Mouse (Mus musculus) gastrocnemius, adult 8-10 months (tissue): Measurements from ENCODE around the gene Evc2. TPM values are rescaled to one million over a fixed set of nuclear protein-coding genes. Genes with fewer than 3 reads are reported as not detected.
A peak's percentile ranks its signal among the peaks of the same experiment; 100 is the strongest.

Source experiments
- DNase-seq, 2 experiments: peaks; one replicate each; pipeline ENCODE4 v3.0.0; 2022; ENCODE audit warnings: low spot score in 2 of 2
- total RNA-seq, 4 experiments: library from RNA; stranded (reverse); gene quantifications; 2 replicates each; pipeline ENCODE4 v1.2.4; 2022

The Evc2 gene
- total RNA-seq: 1 to 10 TPM; 7.3 to 8.5 (median 7.8) TPM

DNA sequence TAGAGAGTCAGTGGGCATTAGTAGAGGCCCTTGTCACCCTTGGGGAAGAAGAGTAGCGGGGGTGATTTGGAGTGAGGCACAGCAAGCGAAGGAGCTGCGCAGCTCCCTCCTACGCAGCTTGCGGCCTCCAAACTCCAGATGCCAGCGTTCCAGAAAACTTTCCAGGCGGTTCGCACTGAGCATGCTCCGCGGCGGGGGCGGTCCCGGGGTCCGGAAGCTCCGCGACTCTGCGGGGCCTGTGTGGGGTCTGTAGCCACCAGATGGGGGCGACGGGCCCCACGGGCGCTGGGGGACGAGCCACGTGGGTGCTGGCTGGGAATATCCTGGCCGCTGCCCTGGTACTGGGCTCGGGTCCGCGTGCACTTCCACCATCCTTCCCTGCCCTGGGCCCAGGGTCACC lies at the start of gene Evc2:
Gene Evc2, plus strand, starts transcription at position 212 of the 400 bp plus-strand sequence.
- DNase-seq: peak; percentile 16 to 51

DNA sequence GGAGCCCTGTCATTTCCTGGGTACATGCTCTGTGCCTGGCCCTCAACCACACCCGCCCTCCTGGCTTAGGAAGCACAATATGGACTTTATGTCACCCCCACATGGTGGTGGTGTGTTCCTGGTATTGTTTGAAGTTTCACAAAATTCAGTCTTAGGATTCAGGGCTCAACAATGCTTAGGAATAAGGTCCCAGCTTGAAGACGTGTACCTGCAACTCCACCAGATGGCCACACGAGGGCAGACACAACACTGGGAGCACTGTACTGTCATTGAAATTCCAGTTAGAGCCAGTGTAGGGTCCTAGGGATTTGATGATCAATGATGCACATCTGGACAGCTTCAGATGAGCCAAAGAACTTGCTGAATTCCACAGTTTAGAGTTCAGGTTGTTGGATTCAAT lies 49.1 kb upstream of the Evc2 start:
- no peak for DNase-seq

DNA sequence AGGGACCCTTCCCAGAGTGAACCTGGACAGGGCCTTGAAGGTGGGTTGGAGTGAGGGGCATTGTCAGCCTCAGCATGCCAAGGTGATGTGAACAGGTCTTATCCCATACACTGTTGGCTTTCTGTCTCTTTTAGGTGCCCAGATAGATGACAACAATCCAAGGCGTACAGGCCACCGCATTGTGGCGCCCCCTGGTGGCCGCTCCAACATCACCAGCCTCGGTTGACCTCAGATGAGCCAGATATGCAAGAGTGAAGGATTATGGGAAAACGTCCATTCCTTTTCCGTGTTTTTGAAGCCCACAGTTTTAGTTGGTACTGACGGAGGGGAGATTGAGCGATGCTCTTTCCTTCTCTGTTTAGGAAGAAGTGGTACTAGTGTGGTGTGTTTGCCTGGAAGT lies 47.3 kb upstream of the Evc2 start:
- no peak for DNase-seq

DNA sequence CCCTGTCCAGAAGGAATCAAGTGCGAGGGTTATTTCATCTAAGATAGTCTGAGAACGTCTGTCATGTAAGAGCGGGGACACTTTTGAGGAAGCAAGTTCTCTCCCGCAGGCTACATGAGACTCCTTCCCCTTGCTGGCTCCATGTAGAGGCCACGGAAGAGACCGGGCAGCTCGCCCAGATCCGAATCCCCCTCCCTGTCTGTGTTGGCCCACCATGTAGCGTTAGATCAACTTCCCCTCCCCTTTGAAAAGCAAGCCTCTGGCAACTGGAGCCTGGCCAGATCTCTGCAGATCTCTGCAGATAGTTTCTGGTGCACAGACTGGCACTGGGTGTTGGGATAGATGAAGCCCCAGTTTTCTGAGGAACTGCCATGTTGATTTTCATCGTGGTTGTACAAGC lies 41.6 kb upstream of the Evc2 start:
- no peak for DNase-seq

DNA sequence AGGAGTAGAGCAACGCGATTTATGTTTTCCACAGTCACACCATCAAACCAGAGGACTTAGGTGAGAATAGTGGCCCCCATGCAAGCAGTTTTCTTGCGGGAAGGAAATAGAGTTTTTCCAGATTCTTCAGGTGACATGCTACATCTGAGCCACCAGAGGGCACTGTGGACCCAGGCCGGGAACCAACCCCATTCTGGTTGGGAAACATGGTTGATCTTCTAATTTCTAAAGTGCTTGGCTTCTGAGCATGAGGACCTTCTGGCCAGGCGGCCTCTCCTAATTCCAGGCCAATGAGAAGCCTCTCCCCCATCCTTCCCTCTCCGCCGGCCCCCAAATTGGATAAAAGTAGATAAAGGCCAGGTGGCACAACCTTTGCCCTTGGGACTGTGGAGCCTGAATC lies 39.9 kb upstream of the Evc2 start:
- no peak for DNase-seq

DNA sequence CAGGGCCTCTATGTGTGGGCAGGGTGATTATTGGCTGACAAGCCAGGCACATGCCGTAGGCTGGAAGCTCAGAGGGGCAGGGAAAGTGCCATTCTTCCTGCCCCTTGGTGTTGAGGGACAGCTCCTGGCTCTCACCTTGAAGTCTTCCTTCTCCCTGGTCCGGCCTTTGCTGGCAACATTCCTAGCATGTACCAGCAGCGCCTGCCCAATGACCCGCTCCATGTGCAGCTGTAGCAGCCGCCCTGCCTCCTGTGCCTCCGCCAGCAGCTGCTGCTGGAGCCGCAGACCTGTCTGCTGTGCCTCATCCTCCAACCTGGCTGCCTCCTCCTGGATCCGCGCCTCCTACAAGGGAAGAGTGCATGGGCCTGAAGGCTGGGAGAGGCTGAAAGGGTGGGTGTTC lies 28.3 kb upstream of the Evc2 start:
- DNase-seq: no peak

DNA sequence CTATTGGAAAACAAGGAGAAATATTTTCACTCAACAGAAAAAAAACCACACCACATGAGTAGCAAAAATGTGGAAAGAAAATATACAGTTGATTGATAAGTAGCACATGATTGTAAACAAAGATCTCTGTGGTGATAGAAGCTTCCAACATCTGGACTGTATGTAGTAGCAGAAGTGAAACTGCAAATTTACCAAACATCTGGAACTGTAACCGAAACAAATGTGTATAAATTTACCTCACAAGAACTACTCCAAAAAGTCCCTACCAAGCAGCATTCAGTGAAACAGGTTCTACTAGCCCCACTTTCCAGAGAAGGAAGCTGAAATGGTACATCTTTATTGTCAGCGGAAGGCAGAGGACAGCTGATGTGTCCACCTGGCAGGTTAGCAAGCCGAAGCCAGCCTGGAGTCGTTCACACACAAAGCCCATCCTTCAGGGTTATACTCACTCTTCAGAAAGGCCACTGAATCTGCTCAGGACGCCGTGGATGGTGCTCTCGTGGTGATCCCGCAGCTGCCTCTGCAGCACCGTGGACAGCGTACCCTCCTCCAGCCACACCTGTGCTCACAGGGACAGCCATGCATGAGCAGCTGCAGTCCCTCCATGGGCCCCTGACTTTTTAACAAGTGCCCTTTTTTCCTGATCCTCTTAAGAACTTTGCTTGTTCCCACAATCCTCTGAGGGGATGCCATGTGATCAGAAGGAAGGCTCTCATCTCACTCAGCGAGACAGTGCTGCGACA lies 25.1 kb upstream of the Evc2 start:
- no peak for DNase-seq

DNA sequence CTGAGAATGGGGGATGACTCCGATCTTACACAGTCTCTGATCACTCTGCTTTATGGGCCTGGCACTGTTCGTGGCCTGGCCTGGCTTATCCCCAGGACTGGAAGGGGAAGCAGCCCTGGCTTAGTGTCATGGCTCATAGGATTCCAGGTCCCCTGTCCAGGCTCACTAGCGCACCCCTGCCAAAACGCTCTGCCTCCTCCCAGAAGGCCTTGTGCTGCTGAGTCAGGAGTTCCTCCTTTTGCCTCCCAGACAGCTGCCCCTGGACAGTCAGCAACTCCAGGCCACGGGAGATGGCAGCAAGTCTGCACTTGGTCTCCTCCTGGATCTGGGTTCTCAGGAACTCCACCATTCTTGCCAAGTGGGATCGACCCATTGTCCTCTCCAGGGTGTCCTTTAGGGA lies 19.6 kb upstream of the Evc2 start:
- peak; percentile 36 to 56 for DNase-seq

DNA sequence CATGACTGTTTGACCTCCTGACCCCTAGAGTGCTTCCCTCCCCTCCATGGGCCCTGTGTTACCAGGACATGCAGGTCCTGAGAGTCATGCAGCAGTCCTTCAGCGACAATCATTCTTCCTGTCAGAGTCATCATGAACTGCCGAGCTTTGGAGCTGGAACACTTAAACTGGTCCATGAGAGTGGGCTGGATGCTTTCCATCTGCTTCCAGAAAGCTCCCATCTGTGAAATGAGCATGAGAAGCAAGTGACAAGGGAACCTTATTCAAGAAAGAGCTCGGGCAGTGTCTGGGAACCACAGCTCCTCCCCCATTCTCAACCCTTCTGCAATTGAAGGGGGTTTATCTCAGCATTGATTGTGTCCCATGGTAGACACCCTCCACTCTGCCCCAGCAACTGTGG lies 18.1 kb upstream of the Evc2 start:
- no peak for DNase-seq

DNA sequence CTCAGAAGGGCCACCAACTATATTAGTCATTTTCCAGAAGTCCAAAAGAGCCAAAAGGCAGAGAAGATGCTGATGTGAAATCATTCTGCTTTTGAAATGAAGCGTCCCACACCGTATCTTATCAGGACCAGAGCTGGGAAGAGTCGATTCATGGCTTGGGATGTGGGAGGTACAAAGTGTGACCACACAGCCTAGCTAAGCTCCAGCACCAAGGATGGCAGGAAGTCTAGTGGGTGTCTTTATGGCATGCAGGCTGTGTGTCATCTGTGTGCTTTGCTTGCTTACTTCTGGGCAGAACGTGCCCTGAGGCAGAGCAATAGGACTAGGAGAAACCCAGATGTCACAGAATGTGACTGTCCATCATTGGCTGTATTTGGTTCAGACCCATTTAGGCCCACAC lies 17.5 kb upstream of the Evc2 start:
- no peak for DNase-seq

DNA sequence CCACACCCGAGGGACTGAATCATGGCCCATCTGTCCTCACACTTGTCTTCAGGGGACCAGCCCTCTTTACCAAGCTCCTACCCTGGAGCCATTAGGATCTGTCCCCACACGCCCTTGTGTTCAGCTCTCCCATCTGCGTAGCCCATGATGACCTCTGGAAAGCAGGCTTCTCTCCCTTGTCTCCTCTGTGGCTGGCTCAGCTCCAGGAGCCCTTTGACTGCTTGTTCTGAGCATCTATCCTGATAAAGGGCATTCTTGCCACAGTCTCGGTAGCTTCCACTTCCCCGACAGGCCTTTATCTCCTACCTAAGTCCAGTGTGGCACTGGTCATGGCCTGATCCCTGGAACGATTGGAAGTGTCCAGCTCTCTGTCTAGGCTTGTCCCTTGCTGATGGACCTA lies 11.6 kb upstream of the Evc2 start:
- no peak for DNase-seq

DNA sequence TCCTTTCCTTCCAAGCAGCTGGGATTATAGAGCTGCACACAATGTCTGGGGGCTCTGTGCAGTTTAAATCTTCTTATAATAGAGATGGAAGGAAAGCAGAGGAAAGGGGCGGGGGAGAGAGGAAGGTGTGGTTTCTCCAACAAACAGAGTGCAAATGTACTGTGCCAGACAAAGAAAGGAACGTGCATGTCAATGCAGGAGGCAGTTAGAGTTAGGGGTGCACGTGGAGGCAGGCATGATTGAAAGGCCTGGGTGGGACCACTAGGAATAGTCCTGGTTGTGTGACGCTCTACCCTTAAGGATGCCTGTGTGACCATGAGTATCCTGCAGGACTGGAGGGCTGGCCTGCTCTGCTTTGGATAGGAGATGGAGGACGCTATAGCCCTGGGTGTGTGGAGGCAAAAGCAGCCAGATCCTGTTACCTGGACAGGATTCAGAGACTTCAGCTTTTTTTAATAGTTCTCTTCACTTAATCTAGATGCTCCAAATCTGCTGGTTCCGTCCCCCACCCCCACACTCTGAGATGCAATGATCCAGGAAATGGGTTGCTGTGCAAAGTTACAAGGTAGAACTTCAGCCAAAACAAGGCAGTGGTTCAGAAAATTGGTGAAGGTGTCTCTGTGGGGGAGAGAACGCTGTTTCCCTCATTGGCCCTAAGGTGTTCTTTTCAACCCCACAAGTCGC lies 7.7 kb upstream of the Evc2 start:
- no peak for DNase-seq

DNA sequence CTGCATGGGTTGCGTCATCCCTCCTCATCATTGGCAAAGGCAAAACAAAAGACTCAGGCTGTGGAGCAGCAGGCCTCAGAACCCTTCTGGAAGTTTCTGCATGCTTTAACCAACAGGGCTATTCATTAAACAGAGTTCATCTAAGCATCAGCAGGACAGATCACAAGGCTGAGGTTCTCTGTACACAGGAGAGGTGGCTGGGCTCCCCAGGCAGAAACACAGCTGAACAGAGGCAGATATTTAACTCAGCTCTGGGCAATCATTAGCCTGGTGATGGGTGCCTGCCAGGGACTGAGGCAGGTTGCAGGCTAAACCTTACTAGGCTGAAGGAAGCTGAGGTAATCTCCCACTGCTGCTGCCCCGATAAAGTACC lies 7.2 kb upstream of the Evc2 start:
- DNase-seq: no peak

DNA sequence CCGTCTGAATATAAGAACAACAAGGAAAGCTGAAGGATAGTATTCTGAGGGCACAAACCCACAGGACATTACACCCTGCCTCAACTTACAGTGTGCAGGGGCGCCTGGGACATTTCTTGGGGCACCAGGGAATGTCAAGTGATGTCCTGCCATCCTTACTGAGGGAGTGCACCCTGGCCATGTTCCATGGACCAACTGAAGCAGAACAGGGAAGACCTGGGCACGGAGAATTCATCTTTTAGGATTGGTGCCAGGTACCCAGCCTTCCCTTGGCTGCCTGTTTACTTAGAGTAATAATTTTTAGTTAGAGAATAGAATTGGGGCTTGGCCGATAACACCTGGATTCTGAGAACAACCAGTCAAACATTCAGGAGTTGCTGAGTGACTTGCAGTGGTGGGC lies 6.2 kb upstream of the Evc2 start:
- DNase-seq: no peak

DNA sequence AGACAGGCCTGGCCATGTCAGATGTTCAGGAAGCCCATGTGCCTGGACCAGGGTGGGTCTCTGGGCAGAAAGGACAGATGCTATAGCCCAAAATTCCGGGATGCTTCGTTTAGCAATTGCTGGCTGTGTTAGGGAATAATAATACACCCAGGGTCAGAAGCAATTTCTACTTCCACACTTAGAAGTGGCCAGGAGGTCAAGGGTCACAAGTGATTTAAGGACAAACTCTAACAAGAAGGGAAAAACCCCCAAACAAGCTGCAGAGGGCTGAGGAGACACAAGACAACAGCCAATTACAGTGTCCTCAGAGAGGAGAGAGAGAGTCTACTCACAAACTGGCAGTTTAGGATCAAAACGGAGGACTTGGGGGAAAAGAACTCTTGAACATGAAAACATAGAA lies 3.2 kb upstream of the Evc2 start:
- no peak for DNase-seq

DNA sequence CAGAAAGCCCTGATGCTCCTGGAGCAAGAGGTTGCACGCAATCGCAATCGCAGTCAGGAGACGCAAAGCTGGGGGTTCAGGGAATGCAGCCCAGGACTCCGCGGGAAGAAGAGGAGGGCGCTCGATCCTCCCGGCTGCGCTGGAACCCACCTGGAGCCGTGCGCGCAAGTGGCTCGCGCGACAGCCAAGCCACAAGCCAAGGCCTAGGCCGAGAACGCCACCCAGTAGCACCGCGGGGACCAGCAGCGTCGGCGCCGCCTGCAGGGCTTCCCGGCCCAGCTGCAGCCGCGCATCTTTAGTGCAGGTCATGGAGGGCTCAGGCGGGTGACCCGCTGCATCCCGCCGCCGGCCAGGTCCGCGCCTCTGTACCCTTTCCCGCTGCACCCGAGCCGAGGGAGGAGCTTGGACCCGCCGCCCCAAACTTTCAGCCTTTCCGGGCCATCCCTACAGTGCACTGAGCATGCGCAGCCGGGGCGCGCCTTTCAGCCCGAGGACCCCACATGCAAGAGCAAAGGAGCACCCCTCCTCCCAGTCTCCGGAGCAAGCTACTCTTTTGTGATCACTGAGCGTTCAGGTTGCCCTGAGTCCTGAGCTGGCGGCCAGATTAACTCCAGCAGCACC lies 1.7 kb upstream of the Evc2 start, which contains the start of gene Evc:
Gene Evc, minus strand, starts transcription at position 410 of the 621 bp plus-strand sequence.
- DNase-seq: peak; percentile 36 to 54

DNA sequence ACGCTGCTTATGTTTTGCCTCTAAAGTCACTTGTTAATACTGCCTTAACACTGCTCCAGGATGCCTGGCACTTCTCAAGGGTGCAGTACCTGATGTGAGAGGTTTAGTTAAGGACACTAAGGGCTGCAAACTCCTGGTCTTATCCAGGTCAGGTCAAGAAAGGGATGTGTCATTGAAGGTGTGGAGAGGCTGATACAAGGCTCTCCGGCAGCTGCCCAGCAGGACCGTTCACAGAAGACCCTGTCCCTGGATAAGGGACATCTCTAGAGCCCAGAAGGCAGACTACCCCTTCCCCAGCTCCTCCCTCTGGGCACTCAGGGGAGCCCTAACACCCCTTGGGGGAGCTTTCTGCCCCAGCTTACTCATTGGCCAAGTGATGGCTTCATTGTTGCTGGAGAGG lies 603 bp upstream of the Evc2 start:
- no peak for DNase-seq

DNA sequence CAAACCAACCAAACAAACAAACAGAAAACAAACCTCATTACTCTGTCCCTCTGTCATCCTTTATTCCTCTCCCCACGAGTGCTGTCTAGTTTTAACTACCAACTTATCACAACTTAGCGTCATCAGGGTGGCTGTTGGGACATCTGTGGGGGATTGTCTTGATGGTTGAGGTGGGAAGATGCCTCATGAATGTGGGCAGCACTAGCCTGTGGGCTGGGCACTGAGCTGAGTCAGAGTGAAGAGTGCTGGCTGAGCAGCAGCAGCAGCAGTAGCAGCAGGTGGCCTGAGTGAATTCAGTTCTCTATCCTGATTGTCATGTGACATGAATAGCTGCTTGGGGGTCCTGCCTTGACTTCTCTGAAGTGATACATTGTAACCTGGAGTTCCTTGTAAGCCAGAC lies 5.7 kb downstream of the Evc2 start:
- no peak for DNase-seq

DNA sequence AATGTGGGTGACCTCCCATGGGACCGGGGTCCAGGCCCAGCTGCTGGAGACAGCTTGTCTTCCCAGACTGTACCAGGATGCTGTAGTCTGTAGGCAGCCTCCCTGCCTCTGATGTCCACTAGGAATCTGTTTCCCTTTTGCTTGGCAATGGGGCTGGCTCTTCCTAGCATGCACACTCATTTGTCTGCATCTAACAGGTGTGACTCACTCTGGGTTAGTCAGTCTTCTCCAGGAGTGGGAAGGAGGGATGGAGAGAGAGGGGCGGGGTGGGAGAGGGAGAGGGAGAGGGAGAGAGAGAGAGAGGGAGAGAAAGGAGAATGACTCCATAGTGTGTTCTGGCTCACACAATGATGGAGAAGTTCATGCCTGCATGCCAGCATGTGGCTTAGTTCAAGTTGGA lies 13.5 kb downstream of the Evc2 start:
- no peak for DNase-seq

DNA sequence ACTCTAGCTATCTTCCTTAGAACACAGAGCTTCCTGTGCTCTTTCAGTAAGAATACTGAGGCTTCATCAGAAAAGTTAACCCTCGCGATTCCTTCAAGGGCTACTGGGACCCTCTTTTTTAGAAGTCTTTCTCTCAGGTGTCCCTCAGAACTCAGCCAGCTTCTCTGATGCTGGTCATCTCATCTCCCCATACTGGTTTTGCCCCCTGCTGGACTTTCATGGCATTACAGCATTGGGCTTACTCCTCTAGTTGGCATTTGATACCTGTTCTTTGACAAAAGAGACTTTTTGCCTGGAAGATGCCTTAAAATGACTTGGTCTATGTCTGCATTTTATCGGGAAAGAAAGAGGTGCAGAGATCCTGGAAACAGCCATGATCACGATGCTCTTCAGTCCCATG lies 16.1 kb downstream of the Evc2 start:
- DNase-seq: peak; percentile 32 to 46

DNA sequence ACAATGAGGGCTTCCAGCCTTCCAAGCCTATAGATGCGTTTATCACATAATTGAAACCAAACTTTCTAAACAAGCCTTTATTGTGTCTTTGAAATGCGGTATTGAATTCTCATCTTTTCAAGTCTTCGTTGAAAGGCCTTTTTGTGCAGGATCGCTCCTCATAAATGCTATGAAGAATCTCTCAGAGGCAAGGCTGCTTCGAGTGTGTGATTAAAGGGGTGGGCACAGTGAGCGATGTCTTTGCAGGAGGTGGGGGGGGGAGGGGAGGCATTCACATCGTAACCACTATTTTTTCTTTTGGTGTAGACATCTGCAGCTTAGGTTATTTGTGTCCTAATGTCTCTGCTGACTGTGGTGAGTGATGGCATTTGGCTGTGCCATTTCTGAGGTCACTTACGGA lies 17.7 kb downstream of the Evc2 start:
- DNase-seq: no peak

DNA sequence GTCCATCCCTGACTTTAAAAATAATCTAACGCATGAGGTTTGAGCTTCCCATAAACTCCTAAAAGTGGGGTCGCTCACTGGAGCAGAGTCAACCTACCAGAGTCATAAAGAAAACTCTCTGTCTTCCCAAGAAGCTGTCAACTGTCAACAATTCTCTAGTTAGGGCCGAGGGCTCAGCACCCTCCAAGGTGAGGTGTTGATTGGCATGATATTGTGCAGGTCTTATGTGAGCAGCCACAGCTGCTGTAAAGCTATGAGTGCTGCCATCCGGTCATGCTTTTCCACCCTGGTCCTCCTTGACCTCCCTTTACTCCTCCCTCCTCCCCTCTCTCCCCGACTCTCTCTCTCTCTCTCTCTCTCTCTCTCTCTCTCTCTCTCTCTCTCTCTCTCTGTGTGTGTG lies 24.3 kb downstream of the Evc2 start:
- no peak for DNase-seq

DNA sequence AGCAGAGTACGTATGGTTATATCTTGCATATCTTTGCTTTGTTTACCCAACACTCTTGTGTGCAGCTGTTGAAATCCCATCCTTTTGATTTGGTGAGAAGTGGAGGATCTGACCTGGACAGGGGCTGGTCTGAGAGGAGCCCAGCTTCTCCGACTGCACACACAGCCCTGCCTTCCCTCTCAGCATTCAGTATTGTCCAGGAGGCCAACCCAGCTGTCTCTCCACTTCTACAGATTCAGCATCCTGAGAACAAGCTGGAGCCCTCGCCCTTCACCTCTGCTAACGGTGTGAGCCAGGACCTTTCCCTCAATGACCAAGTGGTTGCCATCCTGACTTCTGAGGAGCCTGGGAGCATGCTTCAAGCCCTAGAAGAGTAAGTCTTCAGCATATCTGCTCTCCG lies 25.0 kb downstream of the Evc2 start:
- DNase-seq: no peak
